Mouse (Mus musculus): Measurements from ENCODE around the gene Tmem202.

- TF ChIP-seq CTCF (conservative IDR thresholded peaks at IDR 0.05 in 1 of 2, IDR thresholded peaks at IDR 0.05 in 1 of 2; ENCODE audit: low read depth in 2 of 2, low read length in 2 of 2) (no peak), POLR2A (IDR thresholded peaks at IDR 0.05; ENCODE audit: low read depth, low read length) (no peak), EP300 (IDR thresholded peaks at IDR 0.05; ENCODE audit: low read length) (no peak)
Measured at GRCm38 (mm10) chr9:59473171-59473570, 66.5 kb downstream of the Tmem202 start.
